Mouse (Mus musculus) adrenal gland, postnatal 36 days (tissue): ENCODE measurements around the gene Kirrel3. TPM values are rescaled to one million over a fixed set of nuclear protein-coding genes. Genes with fewer than 3 reads are reported as not detected.

ENCODE experiments used
- DNase-seq, 2 experiments: peaks; one replicate each; pipeline ENCODE4 v3.0.0; 2021; ENCODE audit warnings: mixed read lengths in 1 of 2
- total RNA-seq, 2 experiments: library from RNA; stranded (reverse); gene quantifications; 2 replicates each; pipeline ENCODE4 v1.2.3; 2021

The Kirrel3 gene
- total RNA-seq, 2 experiments from 2014 or later, result 0.26 to 0.33 TPM

GRCm38 (mm10) chr9:35032457-35032856, 546.8 kb downstream of the Kirrel3 start:
- DNase-seq, result no peak

- DNase-seq, result no peak
Observed at GRCm38 (mm10) chr9:35035074-35035473, 549.4 kb downstream of the Kirrel3 start.

- DNase-seq, result peak; percentile 71 to 75
Observed at GRCm38 (mm10) chr9:35038922-35039586, 553.4 kb downstream of the Kirrel3 start.

- DNase-seq, result no peak
Observed at GRCm38 (mm10) chr9:35039846-35040245, 554.2 kb downstream of the Kirrel3 start.

GRCm38 (mm10) chr9:35041493-35041892, 555.8 kb downstream of the Kirrel3 start:
- DNase-seq, result no peak

GRCm38 (mm10) chr9:35043619-35044018, 557.9 kb downstream of the Kirrel3 start:
- DNase-seq, result no peak

- DNase-seq, result peak; percentile 29 to 61
Observed at GRCm38 (mm10) chr9:35044458-35044857, 558.8 kb downstream of the Kirrel3 start.

- DNase-seq, result peak; percentile 69 to 73
Observed at GRCm38 (mm10) chr9:35045031-35045531, 559.4 kb downstream of the Kirrel3 start.

GRCm38 (mm10) chr9:35045756-35046155, 560.1 kb downstream of the Kirrel3 start:
- DNase-seq, result peak; percentile 22 to 55

- no peak for DNase-seq
Observed at GRCm38 (mm10) chr9:35048449-35048848, 562.8 kb downstream of the Kirrel3 start.

GRCm38 (mm10) chr9:35049891-35050527, 564.3 kb downstream of the Kirrel3 start:
- DNase-seq, result no peak

GRCm38 (mm10) chr9:35050701-35051454, 565.2 kb downstream of the Kirrel3 start:
- no peak for DNase-seq

GRCm38 (mm10) chr9:35051666-35052065, 566.0 kb downstream of the Kirrel3 start:
- DNase-seq, result no peak

GRCm38 (mm10) chr9:35052671-35053070, 567.0 kb downstream of the Kirrel3 start:
- no peak for DNase-seq

GRCm38 (mm10) chr9:35053081-35053480, 567.4 kb downstream of the Kirrel3 start:
- DNase-seq, result no peak

GRCm38 (mm10) chr9:35053669-35054068, 568.0 kb downstream of the Kirrel3 start:
- DNase-seq, result no peak

GRCm38 (mm10) chr9:35055528-35056330, 570.0 kb downstream of the Kirrel3 start:
- DNase-seq, result no peak

- no peak for DNase-seq
Observed at GRCm38 (mm10) chr9:35056611-35057010, 570.9 kb downstream of the Kirrel3 start.

- no peak for DNase-seq
Observed at GRCm38 (mm10) chr9:35057631-35058030, 571.9 kb downstream of the Kirrel3 start.

GRCm38 (mm10) chr9:35058186-35058585, 572.5 kb downstream of the Kirrel3 start:
- DNase-seq, result no peak

- DNase-seq, result peak; percentile 47 to 65
Observed at GRCm38 (mm10) chr9:35058596-35059354, 573.1 kb downstream of the Kirrel3 start.
